Mouse (Mus musculus) gastrocnemius, adult 18-20 months (tissue): ENCODE data around the gene Ints4. TPM values are rescaled to one million over a fixed set of nuclear protein-coding genes. Genes with fewer than 3 reads are reported as not detected.

ENCODE experiments used
- DNase-seq: peaks from one replicate; pipeline ENCODE4 v3.0.0; 2021; ENCODE audit warnings: low spot score
- total RNA-seq, 2 experiments: library from RNA; stranded (reverse); gene quantifications; 2 replicates each; pipeline ENCODE4 v1.2.3; 2021

The Ints4 gene
- total RNA-seq, 2 experiments from 2014 or later: 23.7 to 26.4 TPM

DNA sequence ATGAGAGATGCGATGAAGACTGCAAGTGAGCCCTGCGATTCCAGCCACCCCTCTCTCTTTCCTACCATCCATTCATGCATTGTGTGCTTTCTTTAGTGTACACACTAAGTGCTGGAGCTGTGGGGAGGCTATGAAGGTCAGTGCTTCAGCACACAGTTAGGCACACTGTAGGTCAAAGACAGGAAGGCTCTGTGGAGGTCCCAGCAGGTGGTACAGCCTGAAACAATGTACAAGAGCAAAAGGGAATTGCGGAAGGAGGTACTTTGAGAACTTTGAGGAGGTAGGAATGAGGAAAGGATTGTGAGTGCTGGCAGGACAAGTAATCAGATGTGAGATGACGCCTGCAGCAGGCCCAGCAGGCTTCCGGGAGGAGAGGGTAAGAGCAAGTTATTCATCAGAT lies 54.8 kb downstream of the Ints4 start:
- no peak for DNase-seq

DNA sequence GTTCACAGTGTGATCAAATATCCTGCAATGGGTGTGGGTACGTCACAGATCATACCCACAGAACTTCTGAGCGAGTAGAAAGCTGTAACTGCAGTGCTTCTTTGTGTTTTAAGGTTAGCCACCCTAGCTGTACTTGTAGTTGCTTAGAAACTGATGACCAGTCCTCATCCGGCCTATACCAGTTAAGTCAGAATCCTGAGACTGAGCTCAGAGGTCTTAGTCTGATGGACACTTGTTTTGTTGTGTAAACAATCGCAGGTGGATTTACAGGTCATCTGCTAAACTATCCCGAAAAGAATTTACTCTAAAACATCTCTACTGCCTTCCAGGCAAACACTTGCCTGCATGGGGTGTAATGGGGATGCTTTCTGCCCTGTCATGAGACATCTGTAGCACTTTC lies 55.8 kb downstream of the Ints4 start:
- DNase-seq: no peak

DNA sequence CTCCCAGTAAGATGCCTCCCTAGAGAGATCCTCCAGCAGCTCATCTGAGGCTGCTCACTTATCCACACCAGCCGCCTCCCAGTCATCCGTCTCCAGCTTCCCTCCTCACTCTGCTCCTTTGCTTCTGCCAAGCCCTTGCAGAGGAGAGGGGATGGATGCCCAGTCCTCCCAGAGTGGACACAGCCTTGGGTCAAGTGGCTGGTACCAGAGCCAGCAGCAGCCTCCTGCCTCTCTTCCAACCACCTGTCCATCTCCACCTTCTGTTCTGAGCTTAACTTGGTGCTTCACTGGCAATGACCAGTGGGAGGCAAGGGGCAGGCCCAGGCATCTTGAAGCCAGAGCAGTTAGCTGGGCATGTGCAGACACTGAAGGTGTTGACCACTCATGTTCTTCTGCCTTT lies 65.7 kb downstream of the Ints4 start:
- peak; percentile 68 for DNase-seq

DNA sequence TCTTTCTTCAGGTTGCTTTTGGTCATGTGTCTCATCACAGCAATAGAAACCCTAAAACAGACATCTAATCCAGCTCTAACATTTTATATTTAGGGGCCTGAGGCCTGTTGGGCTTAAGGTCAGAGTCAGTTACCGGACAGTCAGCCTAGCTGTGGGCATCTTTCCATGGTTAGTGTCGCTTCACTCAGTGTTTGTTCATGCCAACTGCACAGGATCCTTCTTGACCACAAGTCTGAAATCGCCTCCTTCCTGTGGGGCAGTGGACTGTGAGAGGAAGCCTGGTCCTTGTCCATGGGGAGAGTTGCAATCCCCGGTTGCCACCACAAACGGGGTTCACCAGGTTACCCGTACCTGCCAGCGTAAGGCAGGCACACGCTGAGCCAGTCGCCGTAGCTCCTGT lies 68.5 kb downstream of the Ints4 start:
- DNase-seq: peak; percentile 39

DNA sequence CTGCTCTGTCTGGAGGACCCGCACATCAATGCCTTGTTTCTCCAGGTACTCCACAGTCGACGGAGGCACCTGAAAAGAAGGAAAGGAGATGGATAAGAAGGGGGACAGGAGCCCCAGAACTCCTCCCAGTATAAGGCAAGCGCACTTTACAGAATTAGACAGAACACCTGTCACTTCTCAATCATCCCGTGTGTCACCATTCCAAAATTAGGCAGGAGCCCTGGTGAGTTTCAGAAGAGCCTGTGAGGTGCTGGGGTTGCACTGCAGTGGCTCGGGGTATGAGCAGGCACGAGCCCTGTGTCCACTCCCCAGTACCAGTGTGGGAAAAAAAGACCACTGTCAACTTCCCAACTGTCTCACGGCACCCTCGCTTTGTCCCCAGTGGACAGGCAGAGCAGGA lies 69.9 kb downstream of the Ints4 start:
- peak; percentile 69 for DNase-seq

DNA sequence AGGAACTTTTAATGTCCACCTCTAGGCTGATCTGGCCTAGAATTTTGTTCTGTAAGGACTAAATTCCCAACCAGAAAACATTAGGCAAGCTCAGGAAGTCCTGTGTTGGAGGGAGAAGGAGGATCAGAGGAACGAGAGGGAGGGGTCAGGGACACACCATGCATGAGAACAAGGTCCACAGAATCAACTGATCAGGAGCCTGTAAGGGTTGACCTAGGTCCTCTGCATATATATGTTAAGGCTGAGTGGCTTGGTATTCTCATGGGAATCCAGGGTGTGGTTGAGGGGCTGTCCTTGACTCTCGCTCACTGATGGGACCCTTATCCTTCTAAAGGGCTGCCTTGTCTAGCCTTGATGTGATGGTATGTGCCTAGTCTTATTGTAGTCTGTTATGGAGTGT lies 82.8 kb downstream of the Ints4 start:
- DNase-seq: no peak

DNA sequence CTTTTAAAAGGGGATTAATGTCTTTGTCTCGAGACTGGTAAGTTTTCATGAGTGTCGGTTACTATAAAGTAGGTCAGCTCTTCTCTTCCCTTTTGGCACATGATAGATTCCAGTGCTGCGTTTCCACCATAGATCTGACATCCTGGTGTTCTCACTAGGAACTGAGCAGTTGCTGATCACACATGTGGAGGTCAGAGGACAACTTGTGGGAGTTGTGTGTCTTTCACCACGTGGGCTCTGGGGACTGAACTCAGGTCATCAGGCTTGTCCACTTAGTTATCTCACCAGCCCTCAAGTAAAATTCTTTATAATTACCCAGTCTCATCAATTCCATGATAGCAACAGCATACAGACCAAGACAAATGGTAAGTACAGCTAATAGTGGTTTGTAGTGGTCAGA lies 88.6 kb downstream of the Ints4 start:
- no peak for DNase-seq

DNA sequence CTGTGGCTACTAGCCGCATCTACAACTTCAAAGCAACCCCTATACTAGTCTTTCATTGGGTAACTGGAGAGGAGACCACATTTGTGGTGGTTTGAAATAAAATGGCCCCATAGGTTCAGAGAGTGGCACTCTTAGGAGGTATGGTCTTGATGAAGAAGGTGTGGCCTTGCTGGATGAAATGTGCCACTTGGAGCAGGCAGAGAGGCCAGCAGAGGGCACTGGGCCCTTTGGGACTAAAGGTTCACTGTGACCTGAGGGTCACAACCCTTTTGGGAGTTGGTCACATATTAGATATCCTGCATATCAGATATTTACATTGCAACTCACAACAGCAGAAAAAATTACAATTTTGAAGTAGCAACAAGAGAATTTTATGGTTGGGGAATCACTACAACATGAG lies 89.6 kb downstream of the Ints4 start:
- no peak for DNase-seq

DNA sequence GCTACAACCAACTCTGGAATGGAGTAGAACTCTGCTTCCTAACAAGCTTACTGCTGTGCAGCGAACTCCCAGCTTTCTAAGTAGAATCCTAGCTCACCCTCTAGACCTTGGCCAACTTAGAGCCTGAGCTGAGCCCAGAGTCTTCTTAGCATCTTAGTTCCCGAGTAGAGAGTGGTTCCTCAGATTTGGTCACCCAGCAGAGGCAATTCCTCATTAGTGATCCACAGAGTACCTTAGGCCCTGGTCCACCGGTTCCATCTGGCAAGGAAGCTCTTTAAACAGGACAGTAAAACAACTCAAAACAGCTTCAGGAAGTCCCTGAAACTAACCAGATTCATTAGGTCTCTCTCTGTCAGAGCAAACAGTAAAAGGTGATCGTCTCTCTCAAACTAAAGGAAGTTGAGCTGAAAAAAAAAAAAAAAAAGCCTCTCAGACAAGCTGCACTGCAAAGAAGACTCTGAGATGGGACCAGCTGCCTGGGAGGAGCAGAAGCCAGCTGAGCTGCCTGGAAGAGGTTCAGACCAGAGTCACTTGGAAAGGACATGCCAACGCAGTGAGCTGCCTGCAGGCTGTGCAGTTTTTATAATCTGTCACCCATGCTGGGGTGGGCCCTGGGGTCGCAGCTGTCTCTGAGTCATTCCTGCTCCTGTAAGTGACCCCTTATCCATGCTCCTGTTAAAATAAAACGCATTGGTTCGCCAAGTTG lies 97.8 kb downstream of the Ints4 start:
- peak; percentile 73 for DNase-seq

DNA sequence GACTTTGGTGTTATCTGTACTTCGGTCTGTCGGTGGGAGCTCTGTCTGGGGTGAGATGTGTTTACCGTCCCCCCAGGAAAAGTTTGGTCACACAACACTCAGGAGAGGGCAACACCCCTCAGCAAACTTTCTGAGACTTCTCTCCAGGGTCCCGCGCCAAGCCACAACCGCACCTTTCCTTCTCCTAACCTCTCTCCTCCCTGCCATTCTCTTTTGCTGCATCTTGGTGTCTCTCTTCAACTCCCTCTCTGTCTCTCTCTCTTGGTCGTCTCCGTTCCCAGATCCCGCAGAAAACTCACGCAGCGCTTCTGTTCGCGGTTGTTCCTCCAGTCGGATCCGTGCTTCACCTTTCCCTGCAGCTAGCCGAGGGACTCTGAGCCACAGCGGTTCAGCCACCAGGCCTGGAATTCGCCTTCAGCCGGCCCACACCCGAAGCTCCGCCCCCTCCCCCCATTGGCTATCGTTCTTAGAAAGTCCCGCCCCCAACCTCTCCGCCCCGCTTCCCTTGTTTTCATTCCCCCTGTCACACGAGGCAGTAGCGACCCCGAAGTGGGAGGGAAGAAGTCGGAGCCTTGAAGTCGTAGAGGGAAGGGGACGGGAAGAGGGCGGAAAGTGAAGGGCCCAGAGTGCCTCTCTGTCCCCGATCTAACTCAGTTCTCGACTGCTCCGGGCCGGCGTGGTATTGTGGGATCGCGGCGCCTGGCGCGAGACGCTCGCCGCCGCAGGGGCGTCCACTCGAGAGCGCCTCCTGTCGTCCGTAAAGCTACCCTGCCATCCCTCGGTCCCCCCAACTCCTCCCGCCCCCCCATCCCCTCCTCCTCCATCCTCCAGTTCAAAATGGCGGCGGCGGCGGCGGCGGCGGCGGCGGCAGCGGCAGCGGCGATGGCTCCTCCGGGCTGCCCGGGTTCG lies 98.6 kb downstream of the Ints4 start, which contains the start of the genes Aamdc and Rsf1:
Gene Aamdc (minus strand): TSS at position 431 of the 909 bp plus-strand sequence.
Gene Rsf1 (plus strand): TSS at position 823 of the 909 bp plus-strand sequence.
- DNase-seq: peak; percentile 94

DNA sequence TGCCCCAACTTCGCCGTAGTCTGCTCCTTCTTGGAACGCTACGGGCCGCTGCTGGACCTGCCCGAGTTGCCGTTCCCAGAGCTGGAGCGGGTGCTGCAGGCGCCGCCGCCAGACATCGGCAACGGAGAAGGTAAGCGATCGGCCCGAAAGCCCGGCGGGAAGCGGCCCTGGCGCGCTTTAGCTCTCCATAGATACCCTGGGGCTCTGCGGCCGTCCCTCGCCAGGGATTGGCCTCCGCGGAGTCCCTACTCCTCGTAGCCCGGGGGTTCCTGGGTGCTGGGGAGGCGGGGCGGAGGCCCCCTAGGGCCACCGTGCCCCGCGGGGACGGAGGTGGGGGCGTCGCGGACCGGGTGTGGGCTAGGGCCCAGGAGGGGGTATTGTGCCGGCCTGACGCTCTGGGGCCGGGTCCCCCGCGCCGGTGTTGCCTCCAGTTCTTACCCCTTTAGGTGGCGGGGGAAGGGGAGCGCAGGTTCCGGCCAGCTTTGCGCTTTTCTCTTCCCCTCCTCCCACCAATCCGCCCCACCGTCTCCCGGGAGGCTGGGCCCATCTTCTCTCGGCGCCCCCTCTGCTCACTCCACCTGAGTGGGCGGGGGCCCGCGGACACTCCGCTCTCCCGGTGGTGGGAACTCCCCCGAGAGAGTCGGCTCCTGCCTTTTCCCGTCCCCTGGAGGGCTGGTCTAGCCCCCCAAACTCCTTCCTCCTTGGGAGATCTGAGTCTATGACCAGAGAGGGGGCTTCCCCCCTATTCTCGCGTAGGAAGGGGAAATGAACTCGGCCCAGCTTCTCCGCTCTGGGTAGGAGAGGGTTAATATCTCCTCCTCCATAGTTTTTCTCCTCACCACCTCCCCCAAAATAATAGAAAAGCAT lies 99.5 kb downstream of the Ints4 start:
- peak; percentile 20 for DNase-seq

DNA sequence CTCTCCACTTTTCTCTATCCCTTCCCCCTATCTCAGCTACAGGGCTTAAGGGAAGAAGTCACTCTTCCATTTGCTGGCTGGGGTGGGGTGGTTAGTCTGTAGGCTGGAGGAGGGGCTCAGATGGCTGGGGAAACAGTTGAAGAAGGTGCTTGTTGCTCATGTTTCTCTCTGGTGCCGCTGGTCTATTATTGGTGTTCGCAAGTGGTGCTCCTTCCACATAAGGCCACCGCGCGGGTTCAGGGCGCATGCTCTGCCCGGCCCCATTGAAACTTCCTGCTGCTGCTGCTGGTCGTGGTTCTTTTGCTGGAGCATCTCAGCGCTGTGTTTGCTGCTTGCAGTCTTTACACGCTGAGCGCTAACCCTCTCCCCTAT lies 100.1 kb downstream of the Ints4 start:
- DNase-seq: peak; percentile 81

DNA sequence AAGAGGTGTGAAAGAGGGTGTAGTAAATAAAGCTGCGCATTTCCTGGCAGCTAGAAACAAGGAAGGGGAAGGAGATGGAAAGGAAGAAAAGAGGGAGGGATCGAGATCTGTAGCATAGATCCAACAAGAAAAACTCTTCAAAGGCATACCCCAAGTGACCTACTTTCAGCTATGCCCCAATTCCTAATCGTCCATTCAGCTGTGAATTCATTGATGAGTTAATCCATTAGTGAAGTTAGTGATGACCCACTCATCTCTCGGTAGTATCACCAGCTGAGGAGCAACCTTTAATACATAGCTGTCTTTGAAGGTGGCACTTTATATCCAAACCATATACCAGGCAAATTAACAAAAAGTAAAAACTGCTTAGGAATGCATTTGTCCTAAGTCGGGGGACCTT lies 107.8 kb downstream of the Ints4 start:
- no peak for DNase-seq

DNA sequence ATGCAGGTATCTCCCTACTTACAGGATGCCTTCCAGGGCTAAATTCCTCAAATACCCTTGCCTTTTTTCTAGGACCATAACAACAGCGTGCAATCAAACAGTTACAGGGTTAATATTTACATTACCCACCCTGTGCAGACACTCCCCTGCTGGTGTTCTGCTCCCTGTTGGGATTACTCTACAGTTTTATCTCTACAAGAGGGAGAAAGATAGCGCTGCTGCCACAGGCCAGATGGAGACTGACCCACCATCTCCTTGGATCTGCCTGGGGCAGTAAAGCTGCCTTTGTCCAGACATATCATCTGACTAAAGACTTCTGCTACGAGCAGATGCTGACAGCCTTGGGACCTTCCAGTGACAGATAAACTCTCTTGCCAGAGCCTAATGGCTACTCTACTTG lies 109.7 kb downstream of the Ints4 start:
- DNase-seq: no peak

Other genes with a start within 250 kb of the Ints4 start
- gene Usp35, start 148.9 kb upstream of the Ints4 start, total RNA-seq: under 1 TPM; 0.31 to 0.43 TPM
- gene Kctd21, start 148.6 kb upstream of the Ints4 start, total RNA-seq: 1 to 10 TPM; 4.1 to 4.4 TPM
- 1 to 10 TPM; 3.2 to 3.5 TPM for gene Alg8, start 109.3 kb upstream of the Ints4 start, total RNA-seq
- 100 to 1,000 TPM; 266 to 292 TPM for gene Ndufc2, start 81.0 kb upstream of the Ints4 start, total RNA-seq
- gene Thrsp, start 63.2 kb upstream of the Ints4 start, total RNA-seq: 10 to 100 TPM; 15.3 to 19.5 TPM
- gene Kctd14, start 29.6 kb upstream of the Ints4 start, total RNA-seq: under 1 TPM in 1 of 2 experiments, not detected in 1; 0.14 TPM
- 100 to 1,000 TPM; 125 to 130 TPM for gene Aamdc, start 98.5 kb downstream of the Ints4 start, total RNA-seq
- gene Rsf1, start 98.9 kb downstream of the Ints4 start, total RNA-seq: 10 to 100 TPM; 13.1 to 16.2 TPM
- 10 to 100 TPM; 28.2 to 30.6 TPM for gene Clns1a, start 215.7 kb downstream of the Ints4 start, total RNA-seq